Mouse (Mus musculus) kidney, postnatal 0 days (tissue): ENCODE measurements around the gene Lpcat4. TPM values are rescaled to one million over a fixed set of nuclear protein-coding genes. Genes with fewer than 3 reads are reported as not detected.
A peak's percentile ranks its signal among the peaks of the same experiment; 100 is the strongest.
"Not testable (repeated sequence)": the region's sequence is repeated elsewhere in the genome, so short reads cannot be mapped to it uniquely, and the experiment has no call there.

Experiments used
- ATAC-seq: fragments of 200-750 bp; cut with Nextera tagmentation; replicated peaks from 2 replicates; pipeline ENCODE4 v1.8.0; 2017; ENCODE audit warnings: low read depth, moderate number of reproducible peaks, moderate TSS enrichment, moderate library complexity; ENCODE audit not compliant: low FRiP score
- DNase-seq: peaks from one replicate; pipeline ENCODE4 v3.0.0-alpha.2; 2016; ENCODE audit warnings: low spot score
- H3K27ac ChIP-seq: fragments of 300-500 bp; sonication (generic); 2 replicates; pipeline ENCODE4 v1.5.1; 2014; ENCODE audit warnings: mild to moderate bottlenecking
- H3K27me3 ChIP-seq: fragments of 300-500 bp; sonication (generic); 2 replicates; pipeline ENCODE4 v1.6.1; 2014; ENCODE audit warnings: low read length, mixed read lengths; ENCODE audit not compliant: insufficient read depth
- H3K36me3 ChIP-seq: fragments of 300-500 bp; sonication (generic); 2 replicates; pipeline ENCODE4 v1.6.1; 2014; ENCODE audit warnings: low read length, mixed read lengths; ENCODE audit not compliant: insufficient read depth
- H3K4me1 ChIP-seq: fragments of 300-500 bp; sonication (generic); replicated peaks from 2 replicates; pipeline ENCODE4 v1.6.1; 2014; ENCODE audit warnings: antibody characterized with exemption, low read length, mixed read lengths; ENCODE audit not compliant: insufficient read depth
- H3K4me2 ChIP-seq: fragments of 300-500 bp; sonication (generic); 2 replicates; pipeline ENCODE4 v1.6.1; 2014; ENCODE audit warnings: mild to moderate bottlenecking, low read length, moderate library complexity, mixed read lengths
- H3K4me3 ChIP-seq: fragments of 300-500 bp; sonication (generic); replicated peaks from 2 replicates; pipeline ENCODE4 v1.5.1; 2014; ENCODE audit warnings: low read depth, low read length
- H3K9ac ChIP-seq: fragments of 300-500 bp; sonication (generic); 2 replicates; pipeline ENCODE4 v1.6.1; 2014; ENCODE audit warnings: low read depth, low read length
- H3K9me3 ChIP-seq: fragments of 300-500 bp; sonication (generic); replicated peaks from 2 replicates; pipeline ENCODE4 v1.6.1; 2016; ENCODE audit warnings: low read length, inconsistent platforms, mixed read lengths
- CTCF ChIP-seq: IDR thresholded peaks from 2 replicates; pipeline ENCODE4 v1.5.1; 2016; ENCODE audit warnings: antibody characterized with exemption, low read depth, mild to moderate bottlenecking, moderate library complexity
- WGBS: fragments of 180-500 bp; shearing (Covaris S2); extraction: QIAGEN DNeasy Blood & Tissue Kit; methylation state at CpG from one replicate; pipeline ENCODE4 v1.1.7; 2014; 5-methylcytosine and 5-hydroxymethylcytosine counted together
- polyA plus RNA-seq: library from polyadenylated mRNA; unstranded; fragments of >200 nt; fragmentation: Nextera tagmentation; extraction: Ambion mirVana; gene quantifications from 2 replicates; pipeline ENCODE4 v1.2.1, GENCODE M21; 2015

Lpcat4 gene
- polyA plus RNA-seq, 1 experiment from 2014 or later, result 18.5 TPM

DNA sequence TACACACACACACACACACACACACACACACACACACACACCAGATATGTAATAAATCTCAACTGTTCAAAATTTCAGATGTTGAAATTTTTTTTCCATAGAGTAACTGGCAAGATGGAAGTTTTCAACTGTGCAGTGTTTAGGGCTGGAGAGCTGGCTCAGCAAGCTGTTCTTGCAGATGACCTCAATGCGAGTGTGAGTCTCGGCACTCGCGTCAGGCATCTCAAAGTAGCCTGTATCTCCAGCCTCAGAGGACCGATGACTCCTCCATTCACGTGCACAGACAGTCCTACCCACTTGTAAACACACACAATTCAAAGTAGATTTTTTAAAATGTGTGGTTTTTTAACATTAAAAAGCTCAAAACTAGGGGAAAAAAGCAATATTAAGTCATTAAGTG lies 34.2 kb downstream of the Lpcat4 start:
- no peaks in the 10 kb centered on the region for H3K36me3 ChIP-seq
- TF ChIP-seq CTCF, result no peak
- no peak for DNase-seq
- no peaks in the 10 kb centered on the region for H3K27me3 ChIP-seq
- no peak overlapping the region for H3K27ac ChIP-seq
- H3K9me3 ChIP-seq, result no peaks in the 10 kb centered on the region
- 0 out of 2 replicates have a peak, but pooled peaks cover under 1% of the 10 kb centered on the region for H3K4me1 ChIP-seq
- 89% methylated on average over 6 of the region's 6 CpGs for WGBS
- ATAC-seq, result no peak
- H3K4me2 ChIP-seq, result no peak overlapping the region
- H3K4me3 ChIP-seq, result no peak overlapping the region
- no peak overlapping the region for H3K9ac ChIP-seq

DNA sequence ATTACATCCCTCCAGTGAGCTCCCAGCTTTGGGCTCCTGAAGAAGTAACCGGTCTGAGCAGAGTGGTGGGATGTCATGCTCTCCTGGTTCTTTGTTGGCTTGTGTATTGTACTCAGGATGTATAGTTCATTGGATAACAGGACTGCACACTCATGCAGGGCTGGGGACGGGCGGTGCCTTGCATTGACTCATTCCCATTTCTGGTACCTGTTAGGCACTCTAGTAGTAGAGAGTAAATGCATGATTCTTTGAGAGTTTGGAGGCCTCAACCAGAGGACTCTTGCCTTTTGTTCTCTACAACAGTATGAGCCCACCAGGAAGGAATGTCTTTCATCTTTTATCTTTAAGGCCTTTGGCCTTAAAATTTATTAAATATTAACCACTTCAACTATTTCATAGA lies 37.6 kb downstream of the Lpcat4 start:
- Histone ChIP-seq H3K9ac (no peak overlapping the region), H3K36me3 (no peaks in the 10 kb centered on the region), H3K9me3 (no peaks in the 10 kb centered on the region), H3K27me3 (no peaks in the 10 kb centered on the region), H3K4me3 (no peak overlapping the region), H3K27ac (no peak overlapping the region), H3K4me1 (no peaks in the 10 kb centered on the region), H3K4me2 (no peak overlapping the region)
- WGBS, result 91% methylated on average over 3 of the region's 3 CpGs
- TF ChIP-seq CTCF, result no peak
- no peak for ATAC-seq
- DNase-seq, result no peak

DNA sequence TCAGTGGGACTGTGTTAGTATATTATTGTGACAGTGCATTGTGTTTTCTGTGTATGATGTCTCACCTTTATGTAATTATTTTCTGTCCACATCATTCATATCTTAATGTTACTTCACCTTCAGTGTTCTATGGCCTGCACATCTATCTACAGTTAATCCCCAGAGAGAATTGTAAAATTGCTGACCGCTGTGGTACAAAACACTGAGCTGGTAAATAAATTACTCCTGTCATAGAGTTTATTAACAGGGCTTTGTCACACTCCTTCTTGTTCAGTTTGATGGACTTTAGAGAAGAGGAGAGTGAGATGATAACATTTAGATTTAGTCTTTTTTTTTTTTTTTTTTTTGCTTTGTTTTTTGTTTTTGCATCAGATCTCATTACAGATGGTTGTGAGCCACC lies 43.6 kb downstream of the Lpcat4 start:
- DNase-seq, result no peak
- 68% methylated on average over 1 of the region's 1 CpGs for WGBS
- Histone ChIP-seq H3K9me3 (no peaks in the 10 kb centered on the region), H3K27ac (no peak overlapping the region), H3K4me3 (no peak overlapping the region), H3K36me3 (no peaks in the 10 kb centered on the region), H3K27me3 (no peaks in the 10 kb centered on the region), H3K4me2 (no peak overlapping the region), H3K9ac (no peak overlapping the region), H3K4me1 (no peaks in the 10 kb centered on the region)
- TF ChIP-seq CTCF, result no peak
- no peak for ATAC-seq

DNA sequence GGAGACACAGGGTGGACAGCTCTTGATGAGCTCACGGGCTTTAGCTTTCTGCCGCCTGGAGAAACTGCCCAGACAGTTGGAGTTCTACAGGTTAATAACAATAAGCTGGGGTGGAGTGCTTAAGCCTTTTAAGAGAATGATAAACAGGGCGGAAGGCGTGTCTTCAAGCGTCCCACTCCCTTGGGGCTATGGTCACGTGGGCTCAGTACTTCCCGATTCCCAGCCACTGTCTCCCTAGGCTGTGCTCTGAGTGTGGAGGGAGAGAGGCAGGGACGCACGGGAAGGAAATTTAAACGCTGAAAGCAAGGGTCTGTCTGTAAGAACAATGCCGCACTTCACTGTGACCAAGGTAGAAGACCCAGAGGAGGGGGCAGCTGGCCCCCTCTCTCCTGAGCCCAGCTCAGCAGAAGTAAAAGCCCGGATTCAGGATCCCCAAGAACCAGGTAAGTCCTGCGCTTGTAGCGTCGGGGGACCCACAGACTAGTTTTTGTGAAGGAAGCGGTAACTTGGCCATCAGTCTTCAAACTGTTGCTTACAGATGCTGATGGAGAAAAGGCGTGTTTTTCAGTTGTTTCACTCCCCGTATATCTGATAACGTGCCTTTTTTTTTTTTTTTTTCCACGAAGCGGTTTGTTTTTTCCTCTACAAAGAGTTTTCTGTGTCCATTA lies 45.2 kb downstream of the Lpcat4 start:
- peak; percentile 95 for ATAC-seq
- peak; percentile 90 for DNase-seq
- H3K27me3 ChIP-seq, result no peaks in the 10 kb centered on the region
- H3K36me3 ChIP-seq, result no peaks in the 10 kb centered on the region
- peak overlapping the region; percentile 67 for H3K9ac ChIP-seq
- H3K4me1 ChIP-seq, result no peaks in the 10 kb centered on the region
- H3K4me2 ChIP-seq, result peak overlapping the region; percentile 90
- 0% methylated on average over 21 of the region's 21 CpGs for WGBS
- no peak for TF ChIP-seq CTCF
- peak overlapping the region; percentile 47 for H3K4me3 ChIP-seq
- no peaks in the 10 kb centered on the region for H3K9me3 ChIP-seq
- H3K27ac ChIP-seq, result no peak overlapping the region

DNA sequence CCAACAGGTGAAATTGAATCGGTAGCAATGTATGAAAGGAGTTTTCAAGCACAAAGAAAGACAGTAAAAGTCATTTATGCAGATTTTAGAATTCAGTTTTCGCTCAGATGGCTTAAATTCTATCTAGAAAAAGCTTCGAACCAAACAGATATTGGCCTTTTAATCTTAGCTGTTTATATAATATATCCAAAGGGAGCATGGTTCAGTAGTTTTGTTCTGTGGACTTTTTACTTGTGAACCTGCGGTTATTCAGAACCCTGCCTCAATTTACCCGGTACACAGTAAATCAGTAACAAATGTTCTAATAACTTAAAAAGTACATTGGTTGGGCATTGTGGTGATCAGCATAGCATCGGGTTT lies 45.7 kb downstream of the Lpcat4 start:
- no peak overlapping the region for H3K27ac ChIP-seq
- H3K9ac ChIP-seq, result peak overlapping the region; percentile 67
- DNase-seq, result no peak
- peak overlapping the region; percentile 47 for H3K4me3 ChIP-seq
- no peak for ATAC-seq
- H3K36me3 ChIP-seq, result no peaks in the 10 kb centered on the region
- no peak for TF ChIP-seq CTCF
- no peaks in the 10 kb centered on the region for H3K9me3 ChIP-seq
- WGBS, result 49% methylated on average over 6 of the region's 6 CpGs
- H3K4me2 ChIP-seq, result peak overlapping the region; percentile 90
- H3K4me1 ChIP-seq, result no peaks in the 10 kb centered on the region
- H3K27me3 ChIP-seq, result no peaks in the 10 kb centered on the region

DNA sequence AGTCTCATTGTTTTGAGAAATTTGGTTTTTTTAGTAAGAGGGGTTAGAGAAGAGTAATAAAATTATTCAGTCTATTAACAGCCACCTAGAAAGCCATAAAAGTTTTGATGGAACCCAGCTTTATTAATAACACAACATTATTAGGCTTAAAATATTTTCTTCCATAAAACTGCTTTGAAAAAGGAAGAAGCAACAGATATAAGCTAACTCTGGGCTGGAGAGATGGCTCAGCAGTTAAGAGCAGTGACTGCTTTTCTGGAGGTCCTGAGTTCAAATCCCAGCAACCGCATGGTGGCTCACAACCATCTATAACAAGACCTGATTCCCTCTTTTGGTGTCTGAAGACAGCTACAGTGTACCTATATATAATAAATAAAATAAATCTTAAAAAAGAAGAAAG lies 46.8 kb downstream of the Lpcat4 start:
- H3K4me1 ChIP-seq, H3K9ac ChIP-seq, H3K27ac ChIP-seq, H3K27me3 ChIP-seq, H3K36me3 ChIP-seq, DNase-seq, H3K9me3 ChIP-seq, H3K4me3 ChIP-seq, H3K4me2 ChIP-seq, ATAC-seq: not testable (repeated sequence)
- WGBS, result 88% methylated on average over 1 of the region's 1 CpGs

DNA sequence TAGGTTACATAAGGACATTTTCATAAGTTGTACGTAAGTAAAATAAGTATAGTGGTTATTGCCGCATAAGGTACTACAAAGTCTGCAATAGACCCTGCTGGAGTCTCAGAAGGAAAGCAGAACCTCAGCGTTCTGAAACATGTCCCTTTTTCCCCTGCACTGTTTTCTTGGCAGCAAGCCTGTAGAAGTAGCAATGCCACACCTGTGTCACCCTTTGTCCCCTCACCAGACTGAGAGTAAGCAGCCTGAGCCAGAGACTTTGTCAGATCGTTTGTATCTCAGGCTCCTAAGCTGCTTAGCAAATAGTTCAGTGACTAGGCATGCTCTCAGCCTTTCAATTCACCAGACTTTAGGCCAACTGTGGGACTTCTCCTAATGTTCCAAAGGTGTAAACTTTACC lies 47.8 kb downstream of the Lpcat4 start:
- Histone ChIP-seq H3K9ac (no peak overlapping the region), H3K4me2 (no peak overlapping the region), H3K9me3 (no peaks in the 10 kb centered on the region), H3K36me3 (no peaks in the 10 kb centered on the region), H3K4me3 (no peak overlapping the region), H3K4me1 (no peaks in the 10 kb centered on the region), H3K27me3 (no peaks in the 10 kb centered on the region), H3K27ac (no peak overlapping the region)
- ATAC-seq, result no peak
- 66% methylated on average over 4 of the region's 4 CpGs for WGBS
- no peak for TF ChIP-seq CTCF
- no peak for DNase-seq
